Mouse (Mus musculus) G1E (cell line): ENCODE measurements around the gene Ugt8a.

Source experiments
- CTCF ChIP-seq: IDR thresholded peaks from 2 replicates; pipeline ENCODE4 v1.5.1; 2012; ENCODE audit warnings: low read depth, low read length, inconsistent platforms, mixed read lengths
- GATA1 ChIP-seq: IDR thresholded peaks from 2 replicates; pipeline ENCODE4 v1.6.1; 2012; ENCODE audit warnings: borderline replicate concordance, low read length, inconsistent platforms, mixed read lengths
- POLR2AphosphoS5 ChIP-seq: IDR thresholded peaks from 2 replicates; pipeline ENCODE4 v1.6.1; 2012; ENCODE audit warnings: low read depth, low read length, inconsistent platforms; ENCODE audit not compliant: insufficient replicate concordance

GRCm38 (mm10) chr3:125883009-125883408 is 55.4 kb downstream of the Ugt8a start:
- no peak for TF ChIP-seq CTCF
- no peak for TF ChIP-seq GATA1
- TF ChIP-seq POLR2AphosphoS5, result no peak
